Comparison of ENCODE assay signal across 15 mouse cellular contexts in genomic region chr8:75157471-75158230, GRCm38 (mm10). TPM values are rescaled to one million over a fixed set of nuclear protein-coding genes. Genes with fewer than 3 reads are reported as not detected.
DNase-seq lines count a peak whose midpoint lies in the region; TF ChIP-seq lines count a peak whose summit lies in the region.
"Had no signal": no experiment of that assay in that cellular context is flagged by ENCODE, and none has a peak within 500 bp of the region (broad histone marks: within the 10 kb centered on the region; RNA-seq: fewer than 3 reads in every experiment).

No protein-coding gene starts in this region.

- DNase-seq in heart, adult 11 months: peak; percentile 76
- DNase-seq in heart, adult 18-20 months: no peak
- DNase-seq in right cerebral cortex, adult 18-20 months: peak; percentile 27
- no peak for DNase-seq in right cerebral cortex, adult 2 months (ENCODE audit: low spot score in 2 of 2)
- peak; percentile 11 for DNase-seq in brain, embryonic 14.5 days (ENCODE audit: low read depth)
- no peak for DNase-seq in lung, adult 18-20 months
- DNase-seq: adrenal gland, adult 2 months; adrenal gland, postnatal 14 days; B cell, adult 2 months; cerebellum, adult 18-20 months; cerebellum, adult 9-10 months; cerebellum, postnatal 14 days; gastrocnemius, postnatal 25 days had no signal

- no peak for TF ChIP-seq POLR2A in brain, embryonic 14.5 days (IDR thresholded peaks at IDR 0.05; ENCODE audit: borderline replicate concordance, extremely low read depth, insufficient read depth, insufficient read length, poor library complexity, severe bottlenecking)

- no peak for TF ChIP-seq CTCF in brain, embryonic 14.5 days (IDR thresholded peaks at IDR 0.05; ENCODE audit: borderline replicate concordance, extremely low read depth, insufficient read depth, insufficient read length)

RNA-seq across cellular contexts. Expression of gene Mcm5, which starts 48.3 kb away (rescaled TPM):
- total RNA-seq in heart, adult 18-20 months (2021): 1 to 10 TPM; 3.3 to 5.1 TPM
- polyA plus RNA-seq in brain, embryonic 14.5 days (2012; rRNA removed): 53.3 and 80.6 TPM in 2 replicates

RNA-seq across cellular contexts. Expression of gene Rasd2, which starts 56.1 kb away (rescaled TPM):
- 1 to 10 TPM; 5.4 to 6.1 TPM for total RNA-seq in heart, adult 18-20 months (2021)
- 0.78 and 2.9 TPM in 2 replicates for polyA plus RNA-seq in brain, embryonic 14.5 days (2012; rRNA removed)
- total RNA-seq: CH12.LX had no signal
- polyA plus RNA-seq: G1E had no signal

Comparison
In these comparisons a context has a peak if more than half of its experiments do, and no peak if none do; other contexts are left out.
1. DNase-seq: peak in heart, adult 11 months (single experiment), right cerebral cortex, adult 18-20 months (single experiment) and brain, embryonic 14.5 days (single experiment); none in heart, adult 18-20 months (0 of 2), right cerebral cortex, adult 2 months (0 of 2) and lung, adult 18-20 months (0 of 2).